In the genomic region with DNA sequence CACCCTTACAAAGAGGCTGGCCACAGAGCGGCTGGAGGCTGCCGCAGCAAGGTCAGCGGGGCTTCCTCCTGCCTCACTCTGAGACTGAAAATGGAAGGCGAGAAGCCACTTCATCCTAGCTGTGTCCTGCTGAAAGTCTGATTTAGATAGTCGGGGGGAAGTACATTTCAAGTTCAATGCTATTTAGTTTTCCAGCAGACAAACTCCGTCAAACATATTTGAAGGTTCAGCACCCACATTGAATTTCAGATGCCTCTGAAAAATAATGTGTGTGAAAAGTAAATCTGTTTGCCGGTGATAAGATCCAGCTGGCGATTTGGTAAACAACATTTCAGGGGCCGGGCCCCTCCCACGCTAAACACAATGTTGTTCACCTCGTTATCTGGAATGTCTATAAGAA, we compare ENCODE assay signal across 12 mouse cellular contexts. TPM values are rescaled to one million over a fixed set of nuclear protein-coding genes. Genes with fewer than 3 reads are reported as not detected.
DNase-seq lines count a peak whose midpoint lies in the region; ATAC-seq and TF ChIP-seq lines count a peak whose summit lies in the region.
"Had no signal": no experiment of that assay in that cellular context is flagged by ENCODE, and none has a peak within 500 bp of the region (broad histone marks: within the 10 kb centered on the region; RNA-seq: fewer than 3 reads in every experiment).

No protein-coding gene starts in this region.

- no peak for ATAC-seq in forebrain, embryonic 15.5 days (replicated peaks)
- ATAC-seq in forebrain, postnatal 0 days, result no peak
- 0 out of 2 replicates have a peak, but pooled peaks have one; percentile 46 for ATAC-seq in kidney, embryonic 15.5 days (replicated peaks; ENCODE audit: low FRiP score)
- ATAC-seq in neural tube, embryonic 11.5 days (ENCODE audit: insufficient read depth, low FRiP score, low TSS enrichment), result no peak
- ATAC-seq: activated CD4-positive, CD25-positive, alpha-beta regulatory T cell, adult 4 months had no signal

- no peaks in the 10 kb centered on the region for H3K9me3 ChIP-seq in forebrain, embryonic 15.5 days
- H3K9me3 ChIP-seq in forebrain, postnatal 0 days (ENCODE audit: low read length), result no peaks in the 10 kb centered on the region
- H3K9me3 ChIP-seq in kidney, embryonic 15.5 days (replicated peaks), result no peaks in the 10 kb centered on the region
- H3K9me3 ChIP-seq in neural tube, embryonic 11.5 days (ENCODE audit: control insufficient read depth, low read length), result no peaks in the 10 kb centered on the region

- H3K4me1 ChIP-seq in forebrain, embryonic 15.5 days, result peaks cover 3% of the 10 kb centered on the region
- H3K4me1 ChIP-seq in forebrain, postnatal 0 days (ENCODE audit: insufficient read depth), result no peaks in the 10 kb centered on the region
- H3K4me1 ChIP-seq in kidney, embryonic 15.5 days, result 0 out of 2 replicates have a peak, but pooled peaks cover 3% of the 10 kb centered on the region
- no peaks in the 10 kb centered on the region for H3K4me1 ChIP-seq in kidney, adult 2 months (ENCODE audit: control insufficient read depth, insufficient read depth, low read length)
- H3K4me1 ChIP-seq in neural tube, embryonic 11.5 days (ENCODE audit: control insufficient read depth, insufficient read depth, low read length), result no peaks in the 10 kb centered on the region

- H3K36me3 ChIP-seq in forebrain, embryonic 15.5 days, result no peaks in the 10 kb centered on the region
- H3K36me3 ChIP-seq in forebrain, postnatal 0 days (ENCODE audit: insufficient read depth), result no peaks in the 10 kb centered on the region
- H3K36me3 ChIP-seq in kidney, embryonic 15.5 days, result no peaks in the 10 kb centered on the region
- H3K36me3 ChIP-seq in kidney, adult 2 months (ENCODE audit: control insufficient read depth, insufficient read depth, low read length), result no peaks in the 10 kb centered on the region
- no peaks in the 10 kb centered on the region for H3K36me3 ChIP-seq in neural tube, embryonic 11.5 days (ENCODE audit: control insufficient read depth, insufficient read depth, low read length)

- TF ChIP-seq CTCF in forebrain, postnatal 0 days (IDR thresholded peaks at IDR 0.05; ENCODE audit: low read depth), result no peak
- TF ChIP-seq CTCF in kidney, adult 2 months (conservative IDR thresholded peaks at IDR 0.05; ENCODE audit: insufficient read depth, insufficient read length, low read depth, low read length), result no peak
- no peak for TF ChIP-seq CTCF in layer of hippocampus, adult 2 months (conservative IDR thresholded peaks at IDR 0.05)

- no peak overlapping the region for H3K9ac ChIP-seq in forebrain, embryonic 15.5 days (replicated peaks)
- no peak overlapping the region for H3K9ac ChIP-seq in forebrain, postnatal 0 days
- H3K9ac ChIP-seq in kidney, embryonic 15.5 days, result no peak overlapping the region
- no peak overlapping the region for H3K9ac ChIP-seq in neural tube, embryonic 11.5 days (ENCODE audit: low read length)
- H3K9ac ChIP-seq: liver, embryonic 14.5 days had no signal

- 13% methylated on average over 11 of the region's 11 CpGs for WGBS in forebrain, embryonic 15.5 days
- 14% methylated on average over 11 of the region's 11 CpGs for WGBS in forebrain, postnatal 0 days
- WGBS in kidney, embryonic 15.5 days, result 16% methylated on average over 11 of the region's 11 CpGs
- 16% methylated on average over 11 of the region's 11 CpGs for WGBS in kidney, adult 2 months
- WGBS in neural tube, embryonic 11.5 days, result 32% methylated on average over 11 of the region's 11 CpGs

- H3K27me3 ChIP-seq in forebrain, embryonic 15.5 days, result no peaks in the 10 kb centered on the region
- no peaks in the 10 kb centered on the region for H3K27me3 ChIP-seq in forebrain, postnatal 0 days (ENCODE audit: insufficient read depth, low read length)
- H3K27me3 ChIP-seq in kidney, embryonic 15.5 days, result no peaks in the 10 kb centered on the region
- H3K27me3 ChIP-seq in kidney, adult 2 months (replicated peaks; ENCODE audit: control insufficient read depth, insufficient read depth, low read length), result no peaks in the 10 kb centered on the region; the same call in 1 of the 2 replicates
- no peaks in the 10 kb centered on the region for H3K27me3 ChIP-seq in neural tube, embryonic 11.5 days (ENCODE audit: control insufficient read depth, insufficient read depth, low read length)

- DNase-seq in forebrain, postnatal 0 days, result no peak
- no peak for DNase-seq in kidney, adult 2 months
- peak; percentile 13 for DNase-seq in neural tube, embryonic 11.5 days (ENCODE audit: low spot score)
- DNase-seq in neural tube, embryonic 10.5 days (ENCODE audit: extremely low spot score, low spot score), result no peak
- peak; percentile 19 for DNase-seq in lung, postnatal 10 days
- no peak for DNase-seq in layer of hippocampus, adult 2 months (ENCODE audit: low spot score in 2 of 2)
- DNase-seq: cerebellum, adult 9-11 months; kidney, postnatal 14 days had no signal

- no peak for TF ChIP-seq POLR2A in kidney, adult 2 months (IDR thresholded peaks at IDR 0.05; ENCODE audit: low read depth, low read length)

- no peak overlapping the region for H3K27ac ChIP-seq in forebrain, embryonic 15.5 days (replicated peaks)
- H3K27ac ChIP-seq in forebrain, postnatal 0 days (ENCODE audit: low read depth, low read length), result no peak overlapping the region
- peak overlapping the region; percentile 45; the same call in 1 of the 2 replicates for H3K27ac ChIP-seq in kidney, embryonic 15.5 days
- no peak overlapping the region for H3K27ac ChIP-seq in kidney, adult 2 months (ENCODE audit: insufficient read depth, low read depth, low read length)
- no peak overlapping the region for H3K27ac ChIP-seq in neural tube, embryonic 11.5 days (ENCODE audit: low read depth, low read length)
- H3K27ac ChIP-seq in layer of hippocampus, adult 2 months, result no peak overlapping the region
- H3K27ac ChIP-seq: liver, embryonic 14.5 days had no signal

- peak overlapping the region; percentile 14 for H3K4me2 ChIP-seq in forebrain, embryonic 15.5 days (replicated peaks)
- no peak overlapping the region for H3K4me2 ChIP-seq in forebrain, postnatal 0 days (ENCODE audit: low read depth)
- H3K4me2 ChIP-seq in kidney, embryonic 15.5 days, result peak overlapping the region; percentile 35
- no peak overlapping the region for H3K4me2 ChIP-seq in neural tube, embryonic 11.5 days (ENCODE audit: low read depth)

- H3K4me3 ChIP-seq in forebrain, embryonic 15.5 days, result no peak overlapping the region
- no peak overlapping the region for H3K4me3 ChIP-seq in forebrain, postnatal 0 days (ENCODE audit: low read depth, low read length)
- no peak overlapping the region for H3K4me3 ChIP-seq in kidney, embryonic 15.5 days (replicated peaks)
- H3K4me3 ChIP-seq in kidney, adult 2 months (ENCODE audit: insufficient read depth, low read depth, low read length), result no peak overlapping the region
- no peak overlapping the region for H3K4me3 ChIP-seq in neural tube, embryonic 11.5 days (ENCODE audit: low read depth, low read length)
- no peak overlapping the region for H3K4me3 ChIP-seq in layer of hippocampus, adult 2 months

RNA-seq across cellular contexts. Expression of a gene that starts 22.8 kb away (rescaled TPM):
- 24.3 and 27.6 TPM in 2 replicates for polyA plus RNA-seq in forebrain, embryonic 15.5 days (2015; fragmentation: Nextera tagmentation; extraction: Ambion mirVana)
- 43.2 and 47.8 TPM in 2 replicates for total RNA-seq in forebrain, postnatal 0 days (2014; rRNA removed)
- polyA plus RNA-seq in forebrain, postnatal 0 days (2015; fragmentation: Nextera tagmentation; extraction: Ambion mirVana), result 25.7 and 38.1 TPM in 2 replicates
- polyA plus RNA-seq in kidney, embryonic 15.5 days (2015; fragmentation: Nextera tagmentation; extraction: Ambion mirVana), result 27.3 and 29.6 TPM in 2 replicates
- 12.1 and 13.0 TPM in 2 replicates for polyA plus RNA-seq in kidney, adult 2 months (2012; rRNA removed)
- polyA plus RNA-seq in neural tube, embryonic 11.5 days (2014; fragmentation: Nextera tagmentation; extraction: Ambion mirVana), result 29.4 and 29.7 TPM in 2 replicates
- total RNA-seq in layer of hippocampus, adult 2 months (2021), result 10 to 100 TPM; 35.2 to 38.4 TPM

Comparison
In these comparisons a context has a peak if more than half of its experiments do, and no peak if none do; other contexts are left out.
1. H3K4me2 ChIP-seq: peak in forebrain, embryonic 15.5 days (single experiment) and kidney, embryonic 15.5 days (single experiment); none in forebrain, postnatal 0 days (single experiment) and neural tube, embryonic 11.5 days (single experiment).
2. DNase-seq: peak in neural tube, embryonic 11.5 days (single experiment) and lung, postnatal 10 days (single experiment); none in forebrain, postnatal 0 days (single experiment), kidney, adult 2 months (single experiment), neural tube, embryonic 10.5 days (single experiment) and layer of hippocampus, adult 2 months (0 of 2).